Mouse (Mus musculus) lung, postnatal 0 days (tissue): ENCODE data around the gene Cgref1. TPM values are rescaled to one million over a fixed set of nuclear protein-coding genes. Genes with fewer than 3 reads are reported as not detected.

Experiments used
- ATAC-seq: fragments of 200-750 bp; cut with Nextera tagmentation; 2 replicates; pipeline ENCODE4 v1.8.0; 2017; ENCODE audit warnings: moderate library complexity
- DNase-seq: peaks from one replicate; pipeline ENCODE4 v3.0.0-alpha.2; 2016; ENCODE audit warnings: low spot score
- H3K27ac ChIP-seq: fragments of 300-500 bp; sonication (generic); 2 replicates; pipeline ENCODE4 v1.5.1; 2014; ENCODE audit warnings: antibody characterized with exemption, mild to moderate bottlenecking, low read length, mixed read lengths
- H3K27me3 ChIP-seq: fragments of 300-500 bp; sonication (generic); replicated peaks from 2 replicates; pipeline ENCODE4 v1.6.1; 2014; ENCODE audit warnings: low read length, mixed read lengths; ENCODE audit not compliant: insufficient read depth
- H3K36me3 ChIP-seq: fragments of 300-500 bp; sonication (generic); 2 replicates; pipeline ENCODE4 v1.6.1; 2014; ENCODE audit warnings: low read length, mixed read lengths; ENCODE audit not compliant: insufficient read depth
- H3K4me1 ChIP-seq: fragments of 300-500 bp; sonication (generic); 2 replicates; pipeline ENCODE4 v1.6.1; 2014; ENCODE audit warnings: antibody characterized with exemption, low read depth, low read length, mixed read lengths; ENCODE audit not compliant: insufficient read depth
- H3K4me2 ChIP-seq: fragments of 300-500 bp; sonication (generic); replicated peaks from 2 replicates; pipeline ENCODE4 v1.6.1; 2014; ENCODE audit warnings: low read depth, mild to moderate bottlenecking, low read length, moderate library complexity, mixed read lengths
- H3K4me3 ChIP-seq: fragments of 300-500 bp; sonication (generic); 2 replicates; pipeline ENCODE4 v1.5.1; 2014; ENCODE audit warnings: low read depth, low read length
- H3K9ac ChIP-seq: fragments of 300-500 bp; sonication (generic); replicated peaks from 2 replicates; pipeline ENCODE4 v1.6.1; 2014; ENCODE audit warnings: low read depth, mild to moderate bottlenecking
- H3K9me3 ChIP-seq: fragments of 300-500 bp; sonication (generic); 2 replicates; pipeline ENCODE4 v1.6.1; 2016; ENCODE audit warnings: low read length, mixed read lengths
- CTCF ChIP-seq: IDR thresholded peaks from 2 replicates; pipeline ENCODE4 v1.5.1; 2016; ENCODE audit warnings: antibody characterized with exemption, mild to moderate bottlenecking
- EP300 ChIP-seq: IDR thresholded peaks from 2 replicates; pipeline ENCODE4 v1.6.1; 2016; ENCODE audit warnings: antibody characterized with exemption, mild to moderate bottlenecking, control low read depth
- WGBS: fragments of 180-500 bp; shearing (Covaris S2); extraction: QIAGEN DNeasy Blood & Tissue Kit; methylation state at CpG from one replicate; pipeline ENCODE4 v1.1.7; 2014; 5-methylcytosine and 5-hydroxymethylcytosine counted together
- polyA plus RNA-seq: library from polyadenylated mRNA; unstranded; fragments of >200 nt; fragmentation: Nextera tagmentation; extraction: Ambion mirVana; gene quantifications from 2 replicates; pipeline ENCODE4 v1.2.1, GENCODE M21; 2015

Cgref1 gene
- polyA plus RNA-seq, 1 experiment from 2014 or later: 2.3 TPM

GRCm38 (mm10) chr5:30887858-30888336 lies 57.5 kb downstream of the Cgref1 start:
- Histone ChIP-seq H3K4me3 (peak overlapping the region; percentile 77), H3K27ac (peak overlapping the region; percentile 93), H3K4me1 (peaks cover 7% of the 10 kb centered on the region; the same call in 1 of the 2 replicates), H3K27me3 (no peaks in the 10 kb centered on the region), H3K9me3 (no peaks in the 10 kb centered on the region), H3K36me3 (peaks cover 10% of the 10 kb centered on the region), H3K4me2 (peak overlapping the region; percentile 88), H3K9ac (peak overlapping the region; percentile 59)
- TF ChIP-seq CTCF: no peak; the same call in 1 of the 2 replicates
- TF ChIP-seq EP300: peak; percentile 74
- DNase-seq (peak; percentile 96), ATAC-seq (peak; percentile 81)
- WGBS: under 1% methylated on average over 28 of the region's 28 CpGs

- peaks cover 6% of the 10 kb centered on the region; the same call in 1 of the 2 replicates for H3K36me3 ChIP-seq
- H3K27me3 ChIP-seq: no peaks in the 10 kb centered on the region
- H3K4me2 ChIP-seq: peak overlapping the region; percentile 88
- H3K4me1 ChIP-seq: peaks cover 7% of the 10 kb centered on the region; the same call in 1 of the 2 replicates
- no peaks in the 10 kb centered on the region for H3K9me3 ChIP-seq
- DNase-seq (peak; percentile 90), ATAC-seq (peak; percentile 40)
- peak overlapping the region; percentile 77 for H3K4me3 ChIP-seq
- TF ChIP-seq EP300 (no peak), CTCF (no peak)
- WGBS: under 1% methylated on average over 19 of the region's 19 CpGs
- H3K9ac ChIP-seq: peak overlapping the region; percentile 59
- H3K27ac ChIP-seq: peak overlapping the region; percentile 93
Observed at GRCm38 (mm10) chr5:30887331-30887761, 58.0 kb downstream of the Cgref1 start.

GRCm38 (mm10) chr5:30886731-30887130 lies 58.7 kb downstream of the Cgref1 start:
- peak overlapping the region; percentile 77 for H3K4me3 ChIP-seq
- no peak for DNase-seq
- H3K27me3 ChIP-seq: no peaks in the 10 kb centered on the region
- no peaks in the 10 kb centered on the region for H3K36me3 ChIP-seq
- peak overlapping the region; percentile 59; the same call in 1 of the 2 replicates for H3K9ac ChIP-seq
- ATAC-seq: no peak
- H3K4me1 ChIP-seq: peaks cover 7% of the 10 kb centered on the region; the same call in 1 of the 2 replicates
- no peaks in the 10 kb centered on the region for H3K9me3 ChIP-seq
- H3K27ac ChIP-seq: peak overlapping the region; percentile 93
- peak overlapping the region; percentile 88 for H3K4me2 ChIP-seq
- 17% methylated on average over 5 of the region's 5 CpGs for WGBS
- TF ChIP-seq CTCF (no peak), EP300 (no peak)

DNA sequence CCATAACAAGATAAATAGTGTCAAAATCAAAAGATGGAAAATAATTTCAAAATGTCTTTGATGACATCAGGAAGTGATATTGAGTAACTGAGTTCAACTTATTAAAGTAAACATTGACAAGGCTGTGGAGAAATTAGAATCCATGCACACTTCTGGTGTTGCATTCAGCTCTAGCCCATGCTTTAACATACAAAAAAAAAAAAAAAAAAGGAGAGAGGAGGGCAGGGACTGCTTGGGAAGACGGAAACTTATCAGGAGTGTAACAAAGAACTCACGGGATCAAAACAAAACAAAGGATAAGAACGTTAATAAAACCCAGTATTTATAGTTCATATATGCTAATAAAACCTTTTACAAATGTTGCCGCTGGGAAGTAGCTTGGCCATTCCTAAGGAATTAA lies 59.2 kb downstream of the Cgref1 start:
- no peak for TF ChIP-seq EP300
- no peak for TF ChIP-seq CTCF
- Histone ChIP-seq H3K9me3 (no peaks in the 10 kb centered on the region), H3K9ac (no peak overlapping the region), H3K4me2 (0 out of 2 replicates have a peak overlapping the region, but pooled peaks have one; percentile 88), H3K4me1 (peaks cover 7% of the 10 kb centered on the region; the same call in 1 of the 2 replicates), H3K36me3 (no peaks in the 10 kb centered on the region), H3K27ac (no peak overlapping the region), H3K27me3 (no peaks in the 10 kb centered on the region), H3K4me3 (no peak overlapping the region)
- WGBS: 32% methylated on average over 4 of the region's 4 CpGs
- ATAC-seq: no peak
- DNase-seq: peak; percentile 25

Other genes starting within 250 kb of the Cgref1 start
- gene Dpysl5, start 234.0 kb downstream of the Cgref1 start, polyA plus RNA-seq: 1.4 and 1.6 TPM in 2 replicates
- gene Mapre3, start 130.9 kb downstream of the Cgref1 start, polyA plus RNA-seq: 23.2 and 27.2 TPM in 2 replicates
- 58.2 and 63.8 TPM in 2 replicates for gene Tmem214, start 77.6 kb downstream of the Cgref1 start, polyA plus RNA-seq
- 9.9 and 10.2 TPM in 2 replicates for gene Agbl5, start 56.9 kb downstream of the Cgref1 start, polyA plus RNA-seq
- 340 and 365 TPM in 2 replicates for gene Ost4, start 37.8 kb downstream of the Cgref1 start, polyA plus RNA-seq
- 121 and 135 TPM in 2 replicates for gene Emilin1, start 32.2 kb downstream of the Cgref1 start, polyA plus RNA-seq
- gene Khk, start 24.2 kb downstream of the Cgref1 start, polyA plus RNA-seq: 43.6 and 48.7 TPM in 2 replicates
- 76.5 and 79.7 TPM in 2 replicates for gene Preb, start 14.8 kb upstream of the Cgref1 start, polyA plus RNA-seq
- gene Tcf23, start 23.1 kb upstream of the Cgref1 start, polyA plus RNA-seq: 0.44 and 0.49 TPM in 2 replicates
- gene Atraid, start 102.7 kb upstream of the Cgref1 start, polyA plus RNA-seq: 260 and 289 TPM in 2 replicates
- 3.4 and 3.6 TPM in 2 replicates for gene Slc5a6, start 103.3 kb upstream of the Cgref1 start, polyA plus RNA-seq
- gene Cad, start 109.2 kb upstream of the Cgref1 start, polyA plus RNA-seq: 4.1 and 4.2 TPM in 2 replicates
- not detected in 2 replicates for gene Dnajc5g, start 160.7 kb upstream of the Cgref1 start, polyA plus RNA-seq
- gene Slc30a3, start 162.6 kb upstream of the Cgref1 start, polyA plus RNA-seq: not detected in 2 replicates
- 0.49 and 0.55 TPM in 2 replicates for gene Trim54, start 171.1 kb upstream of the Cgref1 start, polyA plus RNA-seq
- gene Ucn, start 193.2 kb upstream of the Cgref1 start, polyA plus RNA-seq: not detected in 2 replicates
- 38.2 and 53.6 TPM in 2 replicates for gene Mpv17, start 208.7 kb upstream of the Cgref1 start, polyA plus RNA-seq
- gene Gm29609, start 234.3 kb upstream of the Cgref1 start, polyA plus RNA-seq: 0.73 TPM in 1 of 2 replicates, not detected in the other
- 24.2 and 26.2 TPM in 2 replicates for gene Gtf3c2, start 234.6 kb upstream of the Cgref1 start, polyA plus RNA-seq
- 103 and 106 TPM in 2 replicates for gene Snx17, start 247.6 kb upstream of the Cgref1 start, polyA plus RNA-seq
- 44.4 and 45.0 TPM in 2 replicates for gene Eif2b4, start 247.8 kb upstream of the Cgref1 start, polyA plus RNA-seq